Mouse (Mus musculus) CD4-positive naive resting alpha-beta T cell, adult 57 days (primary cell): Measurements from ENCODE around the gene Glud1. TPM values are rescaled to one million over a fixed set of nuclear protein-coding genes. Genes with fewer than 3 reads are reported as not detected.

Experiments
- total RNA-seq: library from RNA; stranded (reverse); gene quantifications from one replicate; pipeline ENCODE4 v1.2.4, GENCODE M21; 2023

The Glud1 gene
- 139 TPM for total RNA-seq

GRCm38 (mm10) chr14:34310234-34310965 lies at the start of gene Glud1, which contains the start of gene Shld2:
TSS of gene Glud1 (plus strand) at chr14:34310727.
TSS of gene Shld2 (minus strand) at chr14:34310493.

GRCm38 (mm10) chr14:34355301-34355700 lies 44.8 kb downstream of the Glud1 start, which contains the start of gene Fam25c:
TSS of gene Fam25c (minus strand) at chr14:34355433.

GRCm38 (mm10) chr14:34374577-34374976 lies 64.0 kb downstream of the Glud1 start, which contains the start of gene Sncg:
TSS of gene Sncg (minus strand) at chr14:34374789.

GRCm38 (mm10) chr14:34375415-34375904 lies 64.9 kb downstream of the Glud1 start, which contains the start of gene Mmrn2:
TSS of gene Mmrn2 (plus strand) at chr14:34375465.

Other genes with a start within 250 kb of the Glud1 start
- not detected for gene Anxa8, start 224.7 kb upstream of the Glud1 start, total RNA-seq
- gene A630023A22Rik, start 208.0 kb upstream of the Glud1 start, total RNA-seq, result not detected
- not detected for gene Npy4r, start 158.2 kb upstream of the Glud1 start, total RNA-seq
- not detected for gene Gprin2, start 109.1 kb upstream of the Glud1 start, total RNA-seq
- not detected for gene Syt15, start 91.1 kb upstream of the Glud1 start, total RNA-seq
- gene Shld2, start 234 bp upstream of the Glud1 start, total RNA-seq, result 22.7 TPM
- gene Fam25c, start 44.7 kb downstream of the Glud1 start, total RNA-seq, result not detected
- gene Sncg, start 64.1 kb downstream of the Glud1 start, total RNA-seq, result not detected
- gene Mmrn2, start 64.7 kb downstream of the Glud1 start, total RNA-seq, result 0.24 TPM
- 1.8 TPM for gene Bmpr1a, start 192.6 kb downstream of the Glud1 start, total RNA-seq
- not detected for gene 9230112D13Rik, start 212.1 kb downstream of the Glud1 start, total RNA-seq